Mouse (Mus musculus) layer of hippocampus, adult 8-10 months (tissue): ENCODE data around the gene Naa80. TPM values are rescaled to one million over a fixed set of nuclear protein-coding genes. Genes with fewer than 3 reads are reported as not detected.
"Not testable (repeated sequence)": the region's sequence is repeated elsewhere in the genome, so short reads cannot be mapped to it uniquely, and the experiment has no call there.

ENCODE experiments used
- DNase-seq, 2 experiments: peaks; one replicate each; pipeline ENCODE4 v3.0.0; 2022; ENCODE audit warnings: low spot score in 2 of 2
- total RNA-seq, 4 experiments: library from RNA; stranded (reverse); gene quantifications; 2 replicates each; pipeline ENCODE4 v1.2.4; 2022

Naa80 gene
- total RNA-seq, 4 experiments from 2014 or later: 11.8 to 18.4 (median 15.4) TPM

GRCm38 (mm10) chr9:107571534-107572326, 7.0 kb upstream of the Naa80 start:
- no peak for DNase-seq

GRCm38 (mm10) chr9:107572327-107572662, 6.4 kb upstream of the Naa80 start:
- DNase-seq: no peak

- not testable (repeated sequence) for DNase-seq
These were observed 4.9 kb upstream of the Naa80 start for GRCm38 (mm10) chr9:107573774-107574173.

- DNase-seq: no peak
These were observed 2.9 kb upstream of the Naa80 start for GRCm38 (mm10) chr9:107575579-107576356.

- DNase-seq: no peak
These were observed 2.2 kb upstream of the Naa80 start, which contains the start of gene Hyal1 for GRCm38 (mm10) chr9:107576357-107577107. Gene Hyal1 (plus strand): TSS chr9:107576927.

GRCm38 (mm10) chr9:107577871-107578270, 816 bp upstream of the Naa80 start:
- no peak for DNase-seq

- no peak for DNase-seq
These were observed 575 bp downstream of the Naa80 start for GRCm38 (mm10) chr9:107579023-107579900.

GRCm38 (mm10) chr9:107580501-107581317, 2.0 kb downstream of the Naa80 start, which contains the start of gene Hyal3:
Gene Hyal3 (plus strand): TSS chr9:107580818.
- peak; percentile 87 to 91 for DNase-seq

- DNase-seq: no peak
These were observed 2.9 kb downstream of the Naa80 start for GRCm38 (mm10) chr9:107581584-107581983.

- no peak for DNase-seq
These were observed 3.9 kb downstream of the Naa80 start for GRCm38 (mm10) chr9:107582509-107583062.

GRCm38 (mm10) chr9:107583174-107583573, 4.5 kb downstream of the Naa80 start:
- no peak for DNase-seq

- no peak for DNase-seq
These were observed 7.8 kb downstream of the Naa80 start for GRCm38 (mm10) chr9:107586504-107586903.

- peak; percentile 98 to 99 for DNase-seq
These were observed 8.5 kb downstream of the Naa80 start, which contains the start of gene Ifrd2 for GRCm38 (mm10) chr9:107586974-107587832. Gene Ifrd2 (plus strand): TSS chr9:107587642.

- DNase-seq: no peak
These were observed 9.3 kb downstream of the Naa80 start for GRCm38 (mm10) chr9:107587833-107588639.

- no peak for DNase-seq
These were observed 11.5 kb downstream of the Naa80 start for GRCm38 (mm10) chr9:107590058-107590772.

- no peak for DNase-seq
These were observed 12.0 kb downstream of the Naa80 start for GRCm38 (mm10) chr9:107590773-107591060.
